Mouse (Mus musculus) stomach, postnatal 0 days (tissue): ENCODE measurements around the gene Dmbt1.

ENCODE experiments used
- CTCF ChIP-seq: IDR thresholded peaks from 2 replicates; pipeline ENCODE4 v1.5.1; 2016; ENCODE audit warnings: antibody characterized with exemption, low read depth, mild to moderate bottlenecking, moderate library complexity
- EP300 ChIP-seq: optimal IDR thresholded peaks from 2 replicates; pipeline ENCODE3; 2016; ENCODE audit warnings: antibody characterized with exemption

DNA sequence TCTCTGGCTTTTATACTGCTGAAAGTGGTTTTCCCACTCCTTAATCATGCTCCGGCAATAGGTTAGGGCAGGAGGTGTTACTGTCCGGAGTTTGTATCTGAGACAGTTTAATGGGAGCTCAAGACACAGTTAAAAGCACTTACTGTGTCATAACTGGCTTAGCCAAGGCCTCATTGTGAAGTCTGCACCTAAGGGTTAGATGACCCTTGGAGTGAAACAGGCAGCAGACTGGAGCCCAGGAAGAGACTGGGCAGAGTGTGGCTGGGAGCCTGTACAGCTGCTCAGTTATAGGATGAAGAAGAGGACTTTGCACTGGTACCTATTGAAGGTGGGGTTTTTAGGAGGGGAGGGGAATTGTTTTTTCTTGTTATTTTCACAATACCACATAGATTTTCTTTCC lies 114.4 kb downstream of the Dmbt1 start, which contains the start of gene 4933402N03Rik:
- TF ChIP-seq CTCF (no peak), EP300 (no peak)
